ENCODE assay signal across 26 mouse cellular contexts in the genomic region with DNA sequence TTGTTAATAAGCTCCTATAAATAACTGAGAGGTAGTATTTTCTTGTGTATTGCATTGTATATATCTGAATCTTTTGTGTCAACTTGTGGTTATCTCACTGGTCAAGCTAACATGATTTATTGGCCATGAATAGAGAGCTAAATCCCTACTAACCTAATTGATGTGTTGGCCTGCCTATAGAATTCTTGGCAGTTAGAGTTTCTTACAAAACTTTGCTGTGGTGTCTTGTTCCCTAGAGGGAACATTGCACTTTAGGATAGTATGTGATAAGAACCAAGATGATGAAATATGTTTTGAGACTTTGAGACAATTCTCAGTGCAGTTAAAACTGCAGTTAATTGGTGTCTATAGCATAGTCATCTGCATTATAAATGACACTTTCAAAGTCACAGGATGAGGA.
DNase-seq lines count a peak whose midpoint lies in the region; ATAC-seq and TF ChIP-seq lines count a peak whose summit lies in the region.
"Had no signal": no experiment of that assay in that cellular context is flagged by ENCODE, and none has a peak within 500 bp of the region (broad histone marks: within the 10 kb centered on the region; RNA-seq: fewer than 3 reads in every experiment).

No protein-coding gene starts in this region.

- no peaks in the 10 kb centered on the region for H3K27me3 ChIP-seq in heart, embryonic 10.5 days (ENCODE audit: insufficient read depth, poor library complexity, severe bottlenecking)
- H3K27me3 ChIP-seq in limb, embryonic 13.5 days = no peaks in the 10 kb centered on the region
- H3K27me3 ChIP-seq in heart, adult 2 months (ENCODE audit: control insufficient read depth, insufficient read depth, low read length) = no peaks in the 10 kb centered on the region
- H3K27me3 ChIP-seq: CH12.LX; embryonic facial prominence, embryonic 13.5 days; heart, embryonic 15.5 days; hindbrain, embryonic 15.5 days had no signal

- no peak for ATAC-seq in limb, embryonic 13.5 days (ENCODE audit: low FRiP score, low read depth)
- ATAC-seq: forebrain, embryonic 16.5 days; intestine, embryonic 16.5 days had no signal

- H3K9ac ChIP-seq in limb, embryonic 13.5 days = no peak overlapping the region
- H3K9ac ChIP-seq in heart, adult 2 months (ENCODE audit: low read depth, low read length) = no peak overlapping the region
- H3K9ac ChIP-seq: embryonic facial prominence, embryonic 13.5 days; heart, embryonic 15.5 days; hindbrain, embryonic 15.5 days had no signal

- TF ChIP-seq POLR2A in heart, adult 2 months (IDR thresholded peaks at IDR 0.05; ENCODE audit: insufficient read depth, low read depth, low read length) = no peak

- H3K79me2 ChIP-seq in heart, adult 2 months (replicated peaks; ENCODE audit: control insufficient read depth, insufficient read depth, low read length) = no peaks in the 10 kb centered on the region

- H3K27ac ChIP-seq in heart, embryonic 10.5 days = 0 out of 2 replicates have a peak overlapping the region, but pooled peaks have one; percentile 42
- H3K27ac ChIP-seq in limb, embryonic 13.5 days = 0 out of 2 replicates have a peak overlapping the region, but pooled peaks have one; percentile 44
- no peak overlapping the region for H3K27ac ChIP-seq in heart, adult 2 months
- H3K27ac ChIP-seq: forebrain, embryonic 10.5 days; heart, embryonic 15.5 days; hindbrain, embryonic 10.5 days; hindbrain, embryonic 15.5 days had no signal

- no peak for TF ChIP-seq EP300 in heart, adult 2 months (IDR thresholded peaks at IDR 0.05; ENCODE audit: insufficient read depth, low read depth, low read length)

- no peak overlapping the region for H3K4me2 ChIP-seq in limb, embryonic 13.5 days (replicated peaks)
- H3K4me2 ChIP-seq: embryonic facial prominence, embryonic 13.5 days; heart, embryonic 11.5 days; heart, embryonic 15.5 days; hindbrain, embryonic 15.5 days had no signal

- H3K36me3 ChIP-seq in heart, embryonic 10.5 days = no peaks in the 10 kb centered on the region
- no peaks in the 10 kb centered on the region for H3K36me3 ChIP-seq in limb, embryonic 13.5 days
- H3K36me3 ChIP-seq in heart, adult 2 months (ENCODE audit: control insufficient read depth, insufficient read depth, low read length) = peaks cover 11% of the 10 kb centered on the region
- H3K36me3 ChIP-seq: embryonic facial prominence, embryonic 13.5 days; forebrain, embryonic 10.5 days; heart, embryonic 15.5 days; hindbrain, embryonic 10.5 days; hindbrain, embryonic 15.5 days had no signal

- DNase-seq in heart, embryonic 10.5 days (ENCODE audit: low spot score) = no peak
- DNase-seq in heart, postnatal 10 days = no peak
- DNase-seq in 416B (ENCODE audit: low read depth) = peak; percentile 38
- DNase-seq in adipocyte (ENCODE audit: low spot score) = peak; percentile 38
- no peak for DNase-seq in frontal cortex, postnatal 10 days (ENCODE audit: low spot score in 2 of 2)
- DNase-seq in adrenal gland, adult 18-20 months (ENCODE audit: low spot score in 2 of 2) = no peak
- DNase-seq in heart, adult 2 months = no peak
- DNase-seq: adrenal gland, postnatal 10 days; B cell, adult 2 months; cerebellum, adult 11 months; cerebellum, adult 8-10 months; cerebellum, postnatal 14 days; embryo, embryonic 11 days; gastrocnemius, postnatal 36 days; heart, adult 11 months; kidney, adult 2 months had no signal

- H3K9me3 ChIP-seq in heart, embryonic 10.5 days = no peaks in the 10 kb centered on the region
- no peaks in the 10 kb centered on the region for H3K9me3 ChIP-seq in limb, embryonic 13.5 days
- H3K9me3 ChIP-seq: embryonic facial prominence, embryonic 13.5 days; forebrain, embryonic 10.5 days; heart, embryonic 15.5 days; hindbrain, embryonic 10.5 days; hindbrain, embryonic 15.5 days had no signal

- H3K4me1 ChIP-seq in heart, embryonic 10.5 days = peaks cover 20% of the 10 kb centered on the region
- peaks cover 43% of the 10 kb centered on the region for H3K4me1 ChIP-seq in limb, embryonic 13.5 days
- peaks cover 7% of the 10 kb centered on the region for H3K4me1 ChIP-seq in heart, adult 2 months (ENCODE audit: control insufficient read depth, insufficient read depth, low read length)

- intact Hi-C loops in heart, postnatal 10 days (cut with DNase I) = no loop called here
- intact Hi-C loops in heart, adult 2 months (cut with DNase I) = loop anchor here (5.0 kb wide), 1 partner anchor 65 kb away; no protein-coding TSS in a partner anchor

- no peak overlapping the region for H3K4me3 ChIP-seq in heart, embryonic 10.5 days
- H3K4me3 ChIP-seq in limb, embryonic 13.5 days = no peak overlapping the region
- no peak overlapping the region for H3K4me3 ChIP-seq in heart, adult 2 months
- H3K4me3 ChIP-seq: embryonic facial prominence, embryonic 13.5 days; forebrain, embryonic 10.5 days; heart, embryonic 15.5 days; hindbrain, embryonic 10.5 days; hindbrain, embryonic 15.5 days had no signal

- TF ChIP-seq CTCF in heart, adult 2 months (IDR thresholded peaks at IDR 0.05) = no peak

Comparison
In these comparisons a context has a peak if more than half of its experiments do, and no peak if none do; other contexts are left out.
1. DNase-seq: peak in 416B (single experiment) and adipocyte (single experiment); none in heart, embryonic 10.5 days (single experiment), heart, postnatal 10 days (0 of 2), frontal cortex, postnatal 10 days (0 of 2), adrenal gland, adult 18-20 months (0 of 2) and heart, adult 2 months (0 of 2).